Mouse (Mus musculus): ENCODE results near the gene Misp.

Misp gene

GRCm38 (mm10) chr10:79795905-79796304 is 24.9 kb upstream of the Misp start:
- no peak for DNase-seq

GRCm38 (mm10) chr10:79797326-79797725 is 23.5 kb upstream of the Misp start:
- DNase-seq: peak; percentile 98

GRCm38 (mm10) chr10:79798289-79798928 is 22.4 kb upstream of the Misp start:
- DNase-seq: peak; percentile 94

- peak; percentile 91 for DNase-seq
Observed at GRCm38 (mm10) chr10:79800508-79800907, 20.3 kb upstream of the Misp start.

GRCm38 (mm10) chr10:79801837-79802236 is 19.0 kb upstream of the Misp start:
- DNase-seq: no peak

- DNase-seq: peak; percentile 99
Observed at GRCm38 (mm10) chr10:79802331-79802971, 18.3 kb upstream of the Misp start.

- DNase-seq: peak; percentile 96
Observed at GRCm38 (mm10) chr10:79803716-79804323, 17.0 kb upstream of the Misp start.

GRCm38 (mm10) chr10:79805636-79806035 is 15.2 kb upstream of the Misp start:
- DNase-seq: peak; percentile 99

- peak; percentile 92 for DNase-seq
Observed at GRCm38 (mm10) chr10:79806331-79806730, 14.5 kb upstream of the Misp start.

GRCm38 (mm10) chr10:79806972-79807371 is 13.8 kb upstream of the Misp start:
- DNase-seq: peak; percentile 98

- DNase-seq: peak; percentile 99
Observed at GRCm38 (mm10) chr10:79807826-79808225, 13.0 kb upstream of the Misp start.

GRCm38 (mm10) chr10:79808728-79809127 is 12.1 kb upstream of the Misp start:
- peak; percentile 95 for DNase-seq

- DNase-seq: peak; percentile 96
Observed at GRCm38 (mm10) chr10:79811736-79812637, 8.8 kb upstream of the Misp start.

- no peak for DNase-seq
Observed at GRCm38 (mm10) chr10:79814271-79814842, 6.4 kb upstream of the Misp start.

- peak; percentile 83 for DNase-seq
Observed at GRCm38 (mm10) chr10:79815671-79816494, 4.9 kb upstream of the Misp start.

GRCm38 (mm10) chr10:79817111-79817510 is 3.7 kb upstream of the Misp start:
- no peak for DNase-seq

GRCm38 (mm10) chr10:79818225-79818624 is 2.6 kb upstream of the Misp start:
- no peak for DNase-seq

- DNase-seq: peak; percentile 93
Observed at GRCm38 (mm10) chr10:79819606-79820005, 1.2 kb upstream of the Misp start.

GRCm38 (mm10) chr10:79820277-79820676 is 512 bp upstream of the Misp start:
- DNase-seq: peak; percentile 93

- DNase-seq: peak; percentile 91
Observed at GRCm38 (mm10) chr10:79821731-79822130, 942 bp downstream of the Misp start.

- DNase-seq: peak; percentile 94
Observed at GRCm38 (mm10) chr10:79822372-79822771, 1.6 kb downstream of the Misp start.

- DNase-seq: peak; percentile 91
Observed at GRCm38 (mm10) chr10:79823011-79823410, 2.2 kb downstream of the Misp start.
